Mouse (Mus musculus) ES-E14 (cell line): ENCODE data around the gene Slc16a2.

Experiments used
- HCFC1 ChIP-seq: IDR thresholded peaks from 2 replicates; pipeline ENCODE4 v1.6.1; 2012; ENCODE audit warnings: low read length, inconsistent platforms, borderline replicate concordance; ENCODE audit not compliant: insufficient read depth
- MAFK ChIP-seq: IDR thresholded peaks from 2 replicates; pipeline ENCODE4 v1.6.1; 2014; ENCODE audit warnings: mild to moderate bottlenecking, low read depth, low read length, inconsistent platforms; ENCODE audit not compliant: insufficient read depth

DNA sequence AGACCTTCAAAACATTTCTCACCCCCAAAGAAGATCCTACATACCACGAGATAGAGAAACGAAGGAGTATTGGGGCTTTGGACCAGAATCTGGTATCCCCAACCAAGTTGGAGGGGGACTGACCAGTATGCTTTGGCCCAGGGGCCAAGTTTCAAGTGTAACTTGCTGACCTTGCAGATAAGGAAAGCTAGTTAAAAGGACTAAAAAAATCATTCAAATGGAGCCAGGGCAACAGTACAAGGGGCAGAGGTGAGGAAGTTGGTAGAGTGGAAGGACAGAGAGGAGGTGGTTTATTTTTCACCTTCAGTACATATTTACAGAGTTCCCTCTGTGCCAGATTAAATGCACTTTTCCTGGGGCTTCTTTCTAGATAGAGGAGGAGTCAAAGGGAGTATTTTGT lies 7.1 kb upstream of the Slc16a2 start:
- TF ChIP-seq HCFC1 = no peak
- no peak for TF ChIP-seq MAFK
